Comparison of ENCODE assay signal across 10 mouse cellular contexts in genomic region chr14:20914415-20914814, GRCm38 (mm10). TPM values are rescaled to one million over a fixed set of nuclear protein-coding genes. Genes with fewer than 3 reads are reported as not detected.
DNase-seq lines count a peak whose midpoint lies in the region; ATAC-seq and TF ChIP-seq lines count a peak whose summit lies in the region.
"Had no signal": no experiment of that assay in that cellular context is flagged by ENCODE, and none has a peak within 500 bp of the region (broad histone marks: within the 10 kb centered on the region; RNA-seq: fewer than 3 reads in every experiment).

No protein-coding gene starts in this region.

- WGBS in olfactory bulb, adult 2 months = 8% methylated on average over 2 of the region's 2 CpGs

- peak overlapping the region; percentile 43; the same call in 1 of the 2 replicates for H3K27ac ChIP-seq in olfactory bulb, adult 2 months (ENCODE audit: insufficient read depth, low read depth, low read length)
- H3K27ac ChIP-seq: liver, embryonic 15.5 days had no signal

- TF ChIP-seq CTCF in olfactory bulb, adult 2 months (IDR thresholded peaks at IDR 0.05; ENCODE audit: insufficient read depth, low read depth, low read length) = no peak

- TF ChIP-seq POLR2A in olfactory bulb, adult 2 months (IDR thresholded peaks at IDR 0.05; ENCODE audit: insufficient read depth, low read depth, low read length) = no peak

- DNase-seq in kidney, postnatal 36 days = peak; percentile 4 to 14
- DNase-seq in kidney, adult 18-20 months = no peak
- DNase-seq in adrenal gland, adult 8-10 months = peak; percentile 45
- no peak for DNase-seq in thymus, postnatal 14 days
- no peak for DNase-seq in spleen, postnatal 14 days (ENCODE audit: low spot score in 2 of 2)
- DNase-seq in kidney, adult 9 months = no peak
- DNase-seq: embryo, embryonic 11 days had no signal

- ATAC-seq in frontal cortex, adult (ENCODE audit: low TSS enrichment) = peak; percentile 92

- H3K4me3 ChIP-seq in olfactory bulb, adult 2 months (ENCODE audit: insufficient read depth, low read depth, low read length) = no peak overlapping the region
- H3K4me3 ChIP-seq: liver, embryonic 15.5 days had no signal

- H3K4me1 ChIP-seq in olfactory bulb, adult 2 months (ENCODE audit: control insufficient read depth, insufficient read depth, low read length) = no peaks in the 10 kb centered on the region

RNA-seq across cellular contexts. Expression of gene Vcl, which starts 14.8 kb away (rescaled TPM):
- total RNA-seq in adrenal gland, adult 8-10 months (2022) = 100 to 1,000 TPM in 2 of 4 experiments, 10 to 100 TPM in 2; 78.2 to 176 (median 131) TPM
- polyA plus RNA-seq in olfactory bulb, adult 2 months (2012; ENCODE audit: insufficient read depth, insufficient read length, low replicate concordance, missing spikeins) = not detected in 2 replicates

Comparison
In these comparisons a context has a peak if more than half of its experiments do, and no peak if none do; other contexts are left out.
1. DNase-seq: peak in kidney, postnatal 36 days (2 of 2) and adrenal gland, adult 8-10 months (single experiment); none in kidney, adult 18-20 months (single experiment), thymus, postnatal 14 days (single experiment), spleen, postnatal 14 days (0 of 2) and kidney, adult 9 months (single experiment).